In genomic region chr16:77500413-77500812, GRCm38 (mm10) we compare ENCODE assay signal across 7 mouse cellular contexts.
DNase-seq lines count a peak whose midpoint lies in the region; ATAC-seq and TF ChIP-seq lines count a peak whose summit lies in the region.

No protein-coding gene starts in this region.

- no peaks in the 10 kb centered on the region for H3K36me3 ChIP-seq in testis, adult 2 months (ENCODE audit: control insufficient read depth, insufficient read depth, low read length)
- H3K36me3 ChIP-seq in forebrain, embryonic 16.5 days (ENCODE audit: control insufficient read depth, insufficient read depth): no peaks in the 10 kb centered on the region; the same call in 1 of the 2 replicates
- H3K36me3 ChIP-seq in intestine, embryonic 14.5 days (ENCODE audit: control insufficient read depth, insufficient read depth, low read length): 0 out of 2 replicates have a peak, but pooled peaks cover 4% of the 10 kb centered on the region

- peak overlapping the region; percentile 61 for H3K9ac ChIP-seq in forebrain, embryonic 16.5 days (replicated peaks; ENCODE audit: low read depth, low read length)
- H3K9ac ChIP-seq in intestine, embryonic 14.5 days (ENCODE audit: low read length): peak overlapping the region; percentile 42

- no peaks in the 10 kb centered on the region for H3K4me1 ChIP-seq in testis, adult 2 months (ENCODE audit: control insufficient read depth, insufficient read depth, low read length)
- peaks cover 17% of the 10 kb centered on the region for H3K4me1 ChIP-seq in forebrain, embryonic 16.5 days (replicated peaks; ENCODE audit: control insufficient read depth, insufficient read depth, low read length)
- peaks cover 3% of the 10 kb centered on the region; the same call in 1 of the 2 replicates for H3K4me1 ChIP-seq in intestine, embryonic 14.5 days (replicated peaks; ENCODE audit: control insufficient read depth, insufficient read depth, low read length)

- TF ChIP-seq POLR2A in testis, adult 2 months (IDR thresholded peaks at IDR 0.05; ENCODE audit: control insufficient read depth, low read depth, low read length): no peak

- H3K4me3 ChIP-seq in testis, adult 2 months (ENCODE audit: control insufficient read depth, low read depth, low read length): peak overlapping the region; percentile 38; the same call in 1 of the 2 replicates
- H3K4me3 ChIP-seq in forebrain, embryonic 16.5 days (replicated peaks; ENCODE audit: low read length): peak overlapping the region; percentile 50
- peak overlapping the region; percentile 36 for H3K4me3 ChIP-seq in intestine, embryonic 14.5 days (ENCODE audit: low read depth, low read length)

- TF ChIP-seq CTCF in testis, adult 2 months (IDR thresholded peaks at IDR 0.05; ENCODE audit: control insufficient read depth, insufficient read depth, insufficient replicate concordance, low read depth, low read length): no peak

- peak overlapping the region; percentile 72 for H3K27ac ChIP-seq in testis, adult 2 months (ENCODE audit: control insufficient read depth, insufficient read depth, low read depth, low read length)
- H3K27ac ChIP-seq in forebrain, embryonic 16.5 days (ENCODE audit: low read length): peak overlapping the region; percentile 96
- H3K27ac ChIP-seq in intestine, embryonic 14.5 days (ENCODE audit: low read depth): peak overlapping the region; percentile 85

- WGBS in forebrain, embryonic 16.5 days: 3% methylated on average over 6 of the region's 6 CpGs
- WGBS in intestine, embryonic 14.5 days: 37% methylated on average over 6 of the region's 6 CpGs

- no peaks in the 10 kb centered on the region for H3K9me3 ChIP-seq in forebrain, embryonic 16.5 days (ENCODE audit: control insufficient read depth, low read length)
- no peaks in the 10 kb centered on the region for H3K9me3 ChIP-seq in intestine, embryonic 14.5 days (ENCODE audit: control insufficient read depth, low read length)

- H3K4me2 ChIP-seq in forebrain, embryonic 16.5 days (ENCODE audit: low read length): peak overlapping the region; percentile 59
- H3K4me2 ChIP-seq in intestine, embryonic 14.5 days (ENCODE audit: low read length): peak overlapping the region; percentile 46

- H3K27me3 ChIP-seq in testis, adult 2 months (ENCODE audit: control insufficient read depth, insufficient read depth, low read length): no peaks in the 10 kb centered on the region
- H3K27me3 ChIP-seq in forebrain, embryonic 16.5 days (replicated peaks; ENCODE audit: control insufficient read depth, insufficient read depth, low read length): no peaks in the 10 kb centered on the region
- no peaks in the 10 kb centered on the region for H3K27me3 ChIP-seq in intestine, embryonic 14.5 days (replicated peaks; ENCODE audit: control insufficient read depth, insufficient read depth, low read length)

- ATAC-seq in forebrain, embryonic 16.5 days: peak; percentile 79
- ATAC-seq in intestine, embryonic 14.5 days (replicated peaks; ENCODE audit: low FRiP score, low TSS enrichment, low read depth): no peak
- ATAC-seq in cerebellum, adult (ENCODE audit: insufficient number of reproducible peaks, low FRiP score, low TSS enrichment): no peak

- DNase-seq in testis, postnatal 10 days (ENCODE audit: low spot score): no peak
- no peak for DNase-seq in intestine, embryonic 14.5 days (ENCODE audit: low spot score)
- DNase-seq in lung, postnatal 14 days: peak; percentile 19
- DNase-seq in cerebellum, postnatal 36 days: no peak
